Mouse (Mus musculus) embryonic fibroblast, embryonic 13.5 days (primary cell): ENCODE measurements at regions not wholly inside any gene's neighbourhood (a gene's known extent, or its start where the extent isn't known, plus 50 kb on each side); places are given as distances from the start of the nearest gene placed in this dataset.

Source experiments
- CTCF ChIP-seq: IDR thresholded peaks from 2 replicates; pipeline ENCODE4 v1.5.1; 2011; ENCODE audit warnings: mild to moderate bottlenecking, control low read depth, low read length, moderate library complexity, borderline replicate concordance; ENCODE audit not compliant: insufficient read depth
- POLR2A ChIP-seq: IDR thresholded peaks from 2 replicates; pipeline ENCODE4 v1.6.1; 2011; ENCODE audit warnings: low read depth, mild to moderate bottlenecking, control low read depth, low read length, moderate library complexity

- TF ChIP-seq POLR2A (no peak), CTCF (no peak)
Measured at GRCm38 (mm10) chr3:149292459-149292858, 302.1 kb upstream of the Adgrl2 start.
